Mouse (Mus musculus): ENCODE measurements at regions not wholly inside any gene's neighbourhood (a gene's known extent, or its start where the extent isn't known, plus 50 kb on each side); places are given as distances from the start of the nearest gene placed in this dataset.

DNA sequence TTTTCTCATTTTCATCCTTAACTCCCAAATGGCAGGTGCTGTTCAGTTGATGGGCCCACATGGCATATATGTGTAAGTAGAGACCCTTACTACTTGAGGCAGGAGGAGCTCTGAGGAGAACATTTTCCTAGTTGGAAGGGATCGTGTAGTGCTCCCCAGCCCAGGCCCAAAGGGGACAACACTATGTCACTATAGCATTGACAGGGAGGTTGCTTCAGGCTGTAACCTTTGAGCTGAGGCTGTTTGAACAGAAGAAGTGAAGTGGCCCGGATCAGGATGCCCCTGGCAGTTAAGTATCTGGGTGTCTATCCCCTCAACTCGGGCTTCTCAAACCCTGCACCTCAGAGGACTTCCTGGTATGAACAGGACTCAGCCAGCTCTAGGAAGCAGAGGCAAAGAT, 79.5 kb upstream of the Msx1 start:
- Histone ChIP-seq H3K27ac (ENCODE audit: insufficient read depth, low read depth, low read length) (no peak overlapping the region), H3K4me3 (ENCODE audit: insufficient read depth, low read depth, low read length) (no peak overlapping the region), H3K4me1 (ENCODE audit: control insufficient read depth, insufficient read depth, low read length) (peaks cover 17% of the 10 kb centered on the region; the same call in 1 of the 2 replicates)
- WGBS = 86% methylated on average over 3 of the region's 3 CpGs
- TF ChIP-seq CTCF (IDR thresholded peaks at IDR 0.05; ENCODE audit: insufficient read depth, low read depth, low read length) = no peak
- TF ChIP-seq POLR2A (IDR thresholded peaks at IDR 0.05; ENCODE audit: insufficient read depth, low read depth, low read length) = no peak

- 72% methylated on average over 2 of the region's 2 CpGs for WGBS
- Histone ChIP-seq H3K4me1 (ENCODE audit: control insufficient read depth, insufficient read depth, low read length) (peaks cover 21% of the 10 kb centered on the region), H3K27ac (ENCODE audit: insufficient read depth, low read depth, low read length) (no peak overlapping the region), H3K4me3 (ENCODE audit: insufficient read depth, low read depth, low read length) (no peak overlapping the region)
- TF ChIP-seq CTCF (IDR thresholded peaks at IDR 0.05; ENCODE audit: insufficient read depth, low read depth, low read length) (no peak), POLR2A (IDR thresholded peaks at IDR 0.05; ENCODE audit: insufficient read depth, low read depth, low read length) (no peak)
These were observed 78.4 kb upstream of the Msx1 start for GRCm38 (mm10) chr5:37902741-37903140.

DNA sequence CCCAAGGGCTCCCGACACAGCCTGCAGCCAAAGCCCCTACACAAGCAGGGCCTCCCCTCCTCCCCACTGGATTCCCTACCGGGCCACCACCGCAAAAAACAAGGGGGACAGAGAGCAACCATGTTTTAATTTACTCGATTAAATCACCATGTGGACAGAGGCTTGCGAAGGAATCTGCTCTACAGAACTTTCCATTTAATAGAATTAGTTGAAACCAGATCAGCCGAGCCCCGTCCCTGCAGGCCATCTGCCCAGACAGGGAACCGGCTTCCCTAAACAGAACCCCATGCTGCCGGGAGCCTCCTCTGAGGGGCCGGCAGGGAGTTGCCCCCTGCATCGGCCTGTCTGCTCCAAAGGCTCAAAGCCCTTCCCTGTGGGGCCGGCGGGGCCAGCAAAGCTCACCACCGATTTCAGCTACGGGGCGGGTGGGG, 77.5 kb upstream of the Msx1 start:
- 19% methylated on average over 16 of the region's 16 CpGs for WGBS
- H3K4me3 ChIP-seq (ENCODE audit: insufficient read depth, low read depth, low read length) = no peak overlapping the region
- H3K4me1 ChIP-seq (ENCODE audit: control insufficient read depth, insufficient read depth, low read length) = peaks cover 22% of the 10 kb centered on the region
- no peak for TF ChIP-seq CTCF (IDR thresholded peaks at IDR 0.05; ENCODE audit: insufficient read depth, low read depth, low read length)
- TF ChIP-seq POLR2A (IDR thresholded peaks at IDR 0.05; ENCODE audit: insufficient read depth, low read depth, low read length) = no peak
- H3K27ac ChIP-seq (ENCODE audit: insufficient read depth, low read depth, low read length) = no peak overlapping the region

GRCm38 (mm10) chr5:37898041-37898615, 73.7 kb upstream of the Msx1 start:
- Histone ChIP-seq H3K4me3 (ENCODE audit: insufficient read depth, low read depth, low read length) (no peak overlapping the region), H3K4me1 (ENCODE audit: control insufficient read depth, insufficient read depth, low read length) (peaks cover 50% of the 10 kb centered on the region), H3K27ac (ENCODE audit: insufficient read depth, low read depth, low read length) (no peak overlapping the region)
- WGBS = 75% methylated on average over 12 of the region's 12 CpGs
- TF ChIP-seq POLR2A (IDR thresholded peaks at IDR 0.05; ENCODE audit: insufficient read depth, low read depth, low read length) (no peak), CTCF (IDR thresholded peaks at IDR 0.05; ENCODE audit: insufficient read depth, low read depth, low read length) (no peak)

- 83% methylated on average over 6 of the region's 6 CpGs for WGBS
- Histone ChIP-seq H3K4me1 (ENCODE audit: control insufficient read depth, insufficient read depth, low read length) (peaks cover 50% of the 10 kb centered on the region), H3K27ac (ENCODE audit: insufficient read depth, low read depth, low read length) (no peak overlapping the region), H3K4me3 (ENCODE audit: insufficient read depth, low read depth, low read length) (no peak overlapping the region)
- no peak for TF ChIP-seq CTCF (IDR thresholded peaks at IDR 0.05; ENCODE audit: insufficient read depth, low read depth, low read length)
- TF ChIP-seq POLR2A (IDR thresholded peaks at IDR 0.05; ENCODE audit: insufficient read depth, low read depth, low read length) = no peak
These were observed 73.1 kb upstream of the Msx1 start for GRCm38 (mm10) chr5:37897501-37897900.

- Histone ChIP-seq H3K27ac (ENCODE audit: insufficient read depth, low read depth, low read length) (no peak overlapping the region), H3K4me1 (ENCODE audit: control insufficient read depth, insufficient read depth, low read length) (peaks cover 38% of the 10 kb centered on the region), H3K4me3 (ENCODE audit: insufficient read depth, low read depth, low read length) (no peak overlapping the region)
- WGBS = 9% methylated on average over 19 of the region's 19 CpGs
- TF ChIP-seq POLR2A (IDR thresholded peaks at IDR 0.05; ENCODE audit: insufficient read depth, low read depth, low read length) = no peak
- no peak for TF ChIP-seq CTCF (IDR thresholded peaks at IDR 0.05; ENCODE audit: insufficient read depth, low read depth, low read length)
These were observed 71.3 kb upstream of the Msx1 start for GRCm38 (mm10) chr5:37895441-37896336.

GRCm38 (mm10) chr5:37893639-37894550, 69.5 kb upstream of the Msx1 start:
- TF ChIP-seq POLR2A (IDR thresholded peaks at IDR 0.05; ENCODE audit: insufficient read depth, low read depth, low read length) (no peak), CTCF (IDR thresholded peaks at IDR 0.05; ENCODE audit: insufficient read depth, low read depth, low read length) (no peak)
- no peak overlapping the region for H3K4me3 ChIP-seq (ENCODE audit: insufficient read depth, low read depth, low read length)
- 23% methylated on average over 36 of the region's 36 CpGs for WGBS
- no peak overlapping the region for H3K27ac ChIP-seq (ENCODE audit: insufficient read depth, low read depth, low read length)
- H3K4me1 ChIP-seq (ENCODE audit: control insufficient read depth, insufficient read depth, low read length) = peaks cover 33% of the 10 kb centered on the region

GRCm38 (mm10) chr5:37890641-37891040, 66.3 kb upstream of the Msx1 start:
- Histone ChIP-seq H3K27ac (ENCODE audit: insufficient read depth, low read depth, low read length) (no peak overlapping the region), H3K4me1 (ENCODE audit: control insufficient read depth, insufficient read depth, low read length) (peaks cover 19% of the 10 kb centered on the region), H3K4me3 (ENCODE audit: insufficient read depth, low read depth, low read length) (no peak overlapping the region)
- TF ChIP-seq CTCF (IDR thresholded peaks at IDR 0.05; ENCODE audit: insufficient read depth, low read depth, low read length) (no peak), POLR2A (IDR thresholded peaks at IDR 0.05; ENCODE audit: insufficient read depth, low read depth, low read length) (no peak)
- WGBS = 75% methylated on average over 11 of the region's 11 CpGs

Data from olfactory bulb, adult 2 months (tissue).